Mouse (Mus musculus): ENCODE results near the gene 4930555G01Rik.
"Not testable (repeated sequence)": the region's sequence is repeated elsewhere in the genome, so short reads cannot be mapped to it uniquely, and the experiment has no call there.

- TF ChIP-seq POLR2A (IDR thresholded peaks at IDR 0.05; ENCODE audit: control insufficient read depth, low read depth, low read length); CTCF (IDR thresholded peaks at IDR 0.05; ENCODE audit: control insufficient read depth, insufficient read depth, insufficient replicate concordance, low read depth, low read length): not testable (repeated sequence)
Observed at GRCm38 (mm10) chr14:5015591-5015990, 34.8 kb upstream of the 4930555G01Rik start, which contains the start of gene Gm3298.
